Mouse (Mus musculus) spleen, adult 2 months (tissue): ENCODE results near the gene Sh3pxd2b.

Experiments used
- CTCF ChIP-seq: fragments of 200-500 bp; IDR thresholded peaks from 2 replicates; pipeline ENCODE4 v1.5.1; 2011; ENCODE audit warnings: mild to moderate bottlenecking, inconsistent platforms; ENCODE audit not compliant: insufficient read depth, insufficient read length, insufficient replicate concordance; ENCODE audit errors: extremely low read depth
- POLR2A ChIP-seq: fragments of 200-500 bp; IDR thresholded peaks from 2 replicates; pipeline ENCODE4 v1.6.1; 2011; ENCODE audit warnings: low read depth, low read length, inconsistent platforms

GRCm38 (mm10) chr11:32445637-32446226 is 98.1 kb downstream of the Sh3pxd2b start:
- TF ChIP-seq POLR2A (no peak), CTCF (no peak)
